Mouse (Mus musculus) hindbrain, embryonic 12.5 days (tissue): ENCODE measurements at regions not wholly inside any gene's neighbourhood (a gene's known extent, or its start where the extent isn't known, plus 50 kb on each side); places are given as distances from the start of the nearest gene placed in this dataset.

Experiments used
- ATAC-seq: fragments of 200-750 bp; cut with Nextera tagmentation; 2 replicates; pipeline ENCODE4 v1.8.0; 2017; ENCODE audit warnings: moderate TSS enrichment; ENCODE audit not compliant: low FRiP score
- H3K27ac ChIP-seq: fragments of 300-500 bp; sonication (generic); 2 replicates; pipeline ENCODE4 v1.5.1; 2016; ENCODE audit warnings: mild to moderate bottlenecking
- H3K27me3 ChIP-seq: fragments of 300-500 bp; sonication (generic); 2 replicates; pipeline ENCODE4 v1.6.1; 2016; ENCODE audit warnings: mild to moderate bottlenecking
- H3K36me3 ChIP-seq: fragments of 300-500 bp; sonication (generic); 2 replicates; pipeline ENCODE4 v1.6.1; 2016; ENCODE audit warnings: mild to moderate bottlenecking
- H3K4me1 ChIP-seq: fragments of 300-500 bp; sonication (generic); 2 replicates; pipeline ENCODE4 v1.6.1; 2016
- H3K4me2 ChIP-seq: fragments of 300-500 bp; sonication (generic); replicated peaks from 2 replicates; pipeline ENCODE4 v1.6.1; 2016; ENCODE audit warnings: mild to moderate bottlenecking
- H3K4me3 ChIP-seq: fragments of 300-500 bp; sonication (generic); 2 replicates; pipeline ENCODE4 v1.5.1; 2016; ENCODE audit warnings: mild to moderate bottlenecking
- H3K9ac ChIP-seq: fragments of 300-500 bp; sonication (generic); 2 replicates; pipeline ENCODE4 v1.6.1; 2016; ENCODE audit warnings: mild to moderate bottlenecking, moderate library complexity
- H3K9me3 ChIP-seq: fragments of 300-500 bp; sonication (generic); replicated peaks from 2 replicates; pipeline ENCODE4 v1.6.1; 2016; ENCODE audit warnings: mild to moderate bottlenecking
- WGBS: fragments of 180-500 bp; shearing (Covaris S2); methylation state at CpG from one replicate; pipeline ENCODE4 v1.1.7; 2016; 5-methylcytosine and 5-hydroxymethylcytosine counted together

- Histone ChIP-seq H3K9ac (no peak overlapping the region), H3K4me1 (peaks cover 8% of the 10 kb centered on the region), H3K36me3 (no peaks in the 10 kb centered on the region), H3K27me3 (no peaks in the 10 kb centered on the region), H3K27ac (peak overlapping the region; percentile 76), H3K9me3 (no peaks in the 10 kb centered on the region), H3K4me2 (0 out of 2 replicates have a peak overlapping the region, but pooled peaks have one; percentile 6), H3K4me3 (no peak overlapping the region)
- WGBS = 40% methylated on average over 7 of the region's 7 CpGs
- ATAC-seq = peak; percentile 90
Observed at GRCm38 (mm10) chr10:40998330-40998729, 73.8 kb downstream of the Gpr6 start.

- no peaks in the 10 kb centered on the region for H3K9me3 ChIP-seq
- H3K36me3 ChIP-seq = no peaks in the 10 kb centered on the region
- no peak overlapping the region for H3K4me3 ChIP-seq
- H3K9ac ChIP-seq = no peak overlapping the region
- WGBS = 55% methylated on average over 5 of the region's 5 CpGs
- peaks cover 8% of the 10 kb centered on the region for H3K4me1 ChIP-seq
- no peaks in the 10 kb centered on the region for H3K27me3 ChIP-seq
- no peak overlapping the region for H3K27ac ChIP-seq
- 0 out of 2 replicates have a peak, but pooled peaks have one; percentile 32 for ATAC-seq
- no peak overlapping the region for H3K4me2 ChIP-seq
Observed at GRCm38 (mm10) chr10:40997606-40998005, 74.5 kb downstream of the Gpr6 start.
